Mouse (Mus musculus) T-cell, adult 2 months (primary cell): ENCODE data around the gene En2.

Experiments
- DNase-seq: peaks from one replicate; pipeline ENCODE4 v3.0.0; 2022; ENCODE audit warnings: low spot score

En2 gene

GRCm38 (mm10) chr5:28159891-28160470, 5.5 kb upstream of the En2 start:
- DNase-seq: no peak

- no peak for DNase-seq
These were observed 4.0 kb upstream of the En2 start for GRCm38 (mm10) chr5:28161383-28161937.

- DNase-seq: no peak
These were observed 3.5 kb upstream of the En2 start for GRCm38 (mm10) chr5:28161938-28162402.

- DNase-seq: no peak
These were observed 1.6 kb upstream of the En2 start for GRCm38 (mm10) chr5:28163926-28164325.

GRCm38 (mm10) chr5:28166256-28167231, 1.1 kb downstream of the En2 start:
- peak; percentile 5 for DNase-seq

GRCm38 (mm10) chr5:28167611-28168252, 2.2 kb downstream of the En2 start:
- no peak for DNase-seq

GRCm38 (mm10) chr5:28168253-28169165, 3.0 kb downstream of the En2 start:
- no peak for DNase-seq

- no peak for DNase-seq
These were observed 3.8 kb downstream of the En2 start for GRCm38 (mm10) chr5:28169166-28169801.

GRCm38 (mm10) chr5:28170081-28170480, 4.6 kb downstream of the En2 start:
- DNase-seq: no peak

GRCm38 (mm10) chr5:28170892-28171291, 5.4 kb downstream of the En2 start:
- no peak for DNase-seq

GRCm38 (mm10) chr5:28171667-28172066, 6.2 kb downstream of the En2 start:
- no peak for DNase-seq

GRCm38 (mm10) chr5:28172261-28172920, 6.9 kb downstream of the En2 start:
- DNase-seq: no peak

GRCm38 (mm10) chr5:28172921-28173670, 7.6 kb downstream of the En2 start:
- DNase-seq: no peak

GRCm38 (mm10) chr5:28173674-28174073, 8.2 kb downstream of the En2 start:
- DNase-seq: no peak

GRCm38 (mm10) chr5:28174086-28174485, 8.6 kb downstream of the En2 start:
- no peak for DNase-seq

- no peak for DNase-seq
These were observed 9.5 kb downstream of the En2 start for GRCm38 (mm10) chr5:28174876-28175569.

- DNase-seq: no peak
These were observed 10.1 kb downstream of the En2 start for GRCm38 (mm10) chr5:28175570-28175919.

GRCm38 (mm10) chr5:28176023-28176422, 10.5 kb downstream of the En2 start:
- DNase-seq: no peak

- no peak for DNase-seq
These were observed 11.1 kb downstream of the En2 start for GRCm38 (mm10) chr5:28176585-28176984.
